Mouse (Mus musculus) neural tube, embryonic 10.5 days (tissue): Measurements from ENCODE around the gene Glyctk.
A peak's percentile ranks its signal among the peaks of the same experiment; 100 is the strongest.

ENCODE experiments used
- DNase-seq: peaks from one replicate; pipeline ENCODE4 v3.0.0-alpha.2; 2017; ENCODE audit warnings: low spot score; ENCODE audit errors: extremely low spot score

Gene Glyctk

DNA sequence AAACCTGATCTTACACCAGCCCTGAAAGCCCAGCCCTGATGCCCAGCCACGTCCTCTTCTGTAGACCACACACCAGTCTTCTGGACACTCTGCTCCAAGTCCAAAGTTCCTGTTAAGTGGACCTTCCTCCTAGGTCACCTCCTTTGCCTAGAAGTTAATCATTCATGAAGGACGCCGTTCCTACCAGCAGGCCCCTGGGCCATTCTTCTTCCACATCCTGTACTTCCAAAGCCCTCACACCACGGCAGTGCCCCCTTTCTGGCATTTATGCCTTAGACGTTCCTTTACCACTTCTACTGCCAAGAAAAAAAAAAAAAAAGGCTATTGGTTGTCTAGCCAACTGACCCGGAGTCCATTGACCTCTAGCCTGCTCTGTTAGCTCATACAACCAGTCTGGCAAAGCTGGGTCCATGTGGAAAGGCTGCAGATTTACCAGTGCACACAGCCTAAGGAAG is at the start of gene Glyctk:
Gene Glyctk, minus strand, starts transcription at position 102 of the 455 bp plus-strand sequence.
- DNase-seq: no peak

DNA sequence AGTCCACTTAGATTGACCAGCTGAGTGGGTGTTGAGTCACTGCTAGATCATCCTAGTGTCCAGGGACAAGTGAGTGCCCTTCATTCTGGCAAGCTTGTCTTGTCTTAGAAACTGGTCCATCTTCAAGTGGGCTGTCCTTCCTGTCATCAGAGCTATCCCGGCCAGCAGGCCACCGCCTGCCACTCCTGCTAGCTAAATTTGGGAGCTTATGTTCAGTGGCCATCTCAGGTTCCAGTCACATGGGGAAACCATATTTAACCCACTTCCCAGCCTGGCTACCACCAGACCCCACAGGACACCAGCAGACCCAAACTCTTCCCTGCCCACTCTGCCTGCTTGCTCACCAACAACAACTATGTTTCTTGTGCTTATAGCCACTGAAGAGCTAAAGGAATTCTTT is 48.6 kb upstream of the Glyctk start:
- DNase-seq: no peak

DNA sequence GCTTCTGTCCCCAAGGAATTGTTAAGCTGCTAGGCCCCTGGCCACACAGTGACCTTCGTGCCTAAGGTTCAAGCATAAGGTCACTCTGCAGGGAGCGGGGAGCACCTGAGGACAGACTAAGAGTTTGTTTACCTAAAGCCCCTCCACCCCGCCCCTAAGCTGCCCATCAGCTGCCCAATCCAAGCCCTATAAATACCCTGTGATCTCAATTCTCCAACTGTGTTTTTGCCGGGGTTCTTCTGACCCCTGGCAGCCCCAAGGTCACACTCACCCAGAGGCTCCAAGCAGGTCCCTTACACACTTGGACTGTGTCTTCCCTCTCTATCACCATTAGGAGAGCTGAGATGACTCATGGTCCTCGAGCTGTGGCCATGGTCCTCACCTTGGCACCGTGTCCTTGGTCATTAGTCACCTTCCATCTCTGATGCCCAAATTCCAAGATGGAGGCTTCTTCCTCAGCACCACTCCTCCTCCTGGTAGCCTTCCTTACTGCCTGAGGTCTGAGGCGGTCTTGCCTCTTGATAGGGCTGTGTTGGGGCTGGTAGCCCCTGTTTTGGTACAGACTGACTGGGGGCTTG is 47.9 kb upstream of the Glyctk start:
- no peak for DNase-seq

DNA sequence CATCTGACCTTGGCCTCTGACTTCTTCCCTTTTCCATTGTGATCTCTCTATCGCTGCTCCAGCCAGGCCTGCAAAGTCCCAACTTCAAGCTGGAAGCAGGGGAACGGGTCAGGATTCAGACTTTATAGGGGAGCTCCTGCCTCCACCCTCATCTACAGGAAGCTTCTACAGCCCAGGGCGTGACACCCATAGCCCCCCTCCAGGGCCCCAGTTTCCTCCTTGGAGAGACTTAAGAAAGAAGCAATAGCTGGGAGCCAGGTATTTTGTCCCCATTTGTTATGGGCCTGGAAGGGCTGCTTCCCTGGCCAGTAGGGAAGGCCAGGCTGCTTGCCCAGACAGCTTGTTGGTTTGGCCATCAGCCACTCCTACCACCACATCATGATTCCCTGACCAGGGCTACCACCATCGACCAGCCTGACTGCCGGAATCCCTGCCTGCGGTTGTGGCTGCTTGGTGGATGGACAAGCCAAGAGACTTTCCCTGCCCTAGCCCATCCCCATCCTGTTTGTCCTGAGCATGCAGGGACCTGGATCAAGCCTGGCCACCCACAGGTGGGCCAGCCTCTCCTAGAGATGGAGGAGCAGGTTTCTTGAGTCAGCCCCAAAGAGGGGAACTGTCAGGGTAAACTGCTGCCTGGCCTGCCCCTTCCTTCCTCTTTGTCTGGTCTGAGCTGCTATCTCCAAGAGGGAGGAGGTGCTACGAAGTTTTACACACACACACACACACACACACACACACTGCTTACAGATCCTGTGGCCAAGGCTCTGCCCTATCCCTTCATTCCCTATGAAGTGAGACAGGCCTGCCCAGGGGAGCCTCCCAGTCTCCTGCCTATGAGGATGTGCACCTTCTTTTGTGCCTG is 46.3 kb upstream of the Glyctk start:
- no peak for DNase-seq

DNA sequence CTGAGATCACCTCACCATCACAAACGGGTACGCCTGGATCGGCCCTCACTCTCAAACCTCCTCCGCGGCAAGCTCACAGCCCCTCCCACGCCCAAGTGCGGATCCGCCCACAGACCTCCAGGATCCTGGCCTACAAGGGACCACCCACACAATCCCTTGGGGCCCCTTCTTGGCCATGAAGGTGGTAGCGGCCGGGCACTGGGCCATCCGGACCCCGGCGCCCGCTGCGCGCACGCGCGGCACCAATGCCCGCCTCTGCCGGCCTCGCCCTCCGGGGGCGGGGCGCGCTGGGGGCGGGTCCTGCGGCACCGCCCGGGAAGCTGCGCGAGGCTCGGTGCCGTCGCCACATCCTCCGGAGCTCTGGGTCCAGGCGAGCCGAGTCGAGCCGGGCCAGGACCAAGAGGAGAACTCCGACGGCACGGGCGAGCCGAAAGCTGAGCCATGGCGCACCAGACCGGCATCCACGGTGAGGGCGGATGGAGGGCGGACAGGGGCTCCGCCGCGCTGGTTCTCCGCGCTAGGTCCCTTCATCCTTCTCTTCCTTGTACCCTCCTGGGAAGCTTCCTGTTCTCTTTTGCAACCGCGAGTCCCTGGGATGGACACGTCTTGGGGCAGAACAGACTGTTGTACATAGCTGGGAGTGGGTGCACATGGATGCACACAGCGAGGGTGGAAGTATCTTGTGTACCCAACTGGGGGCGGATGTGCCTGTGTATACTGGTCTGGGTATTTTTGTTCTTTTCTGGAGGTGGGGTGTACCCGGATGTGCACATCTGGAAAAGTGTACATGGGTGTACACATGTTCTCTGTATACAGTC is 45.1 kb upstream of the Glyctk start, which contains the start of gene Twf2:
Gene Twf2, plus strand, starts transcription at position 290 of the 818 bp plus-strand sequence.
- peak; percentile 91 for DNase-seq

DNA sequence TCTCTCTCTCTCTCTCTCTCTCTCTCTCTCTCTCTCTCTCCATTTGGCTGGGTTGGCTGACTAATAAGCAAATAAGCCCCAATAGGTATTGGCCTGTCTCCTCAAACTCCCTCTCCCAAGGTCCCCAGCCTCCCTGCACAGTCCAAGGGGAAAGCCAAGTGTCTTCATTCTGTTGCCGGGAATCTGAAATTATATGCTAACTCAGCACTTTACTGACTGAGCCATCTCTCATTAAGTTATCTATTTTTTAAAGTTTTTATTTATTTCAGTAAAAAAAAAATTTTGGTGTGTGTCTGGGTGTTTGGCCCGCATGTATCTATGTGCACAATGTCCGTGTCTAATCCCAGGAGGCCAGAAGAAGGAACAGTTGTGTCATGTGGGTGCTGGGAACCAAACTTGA is 44.0 kb upstream of the Glyctk start:
- DNase-seq: no peak

DNA sequence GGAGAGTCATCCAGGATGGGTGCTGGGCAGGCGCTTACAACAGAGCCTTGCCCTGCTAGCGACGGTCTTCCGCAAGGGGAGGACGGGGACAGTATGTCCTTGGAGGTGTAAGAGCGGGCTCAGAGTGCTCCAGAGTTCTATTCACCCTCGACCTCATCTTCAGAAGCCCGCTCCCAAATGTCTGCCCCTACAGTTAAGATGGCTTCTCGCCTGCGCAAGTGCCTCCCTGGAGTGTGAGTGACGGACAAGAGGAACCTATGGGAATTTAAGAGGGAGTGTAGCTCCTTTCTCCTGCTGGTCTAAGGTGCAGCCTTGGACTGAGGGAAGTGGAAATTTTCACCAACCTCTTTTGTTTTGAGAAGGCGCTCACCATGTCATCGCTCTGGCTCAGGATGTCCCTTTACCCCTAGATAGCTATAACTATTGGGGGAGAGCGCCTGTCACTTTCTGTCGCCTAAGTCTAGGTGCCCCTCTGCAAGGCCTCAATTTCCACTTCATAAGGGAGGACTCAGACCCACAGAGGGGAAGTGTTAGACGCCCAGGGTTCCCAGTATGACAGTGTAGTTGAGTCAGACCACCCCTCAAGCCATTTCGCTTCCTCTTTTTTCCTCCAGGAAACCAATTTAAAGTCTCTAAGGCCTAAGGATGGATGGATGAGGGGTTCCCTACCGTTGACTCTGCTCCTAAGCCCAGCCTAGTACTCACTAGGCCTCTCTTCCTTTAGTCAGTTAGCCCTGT is 41.8 kb upstream of the Glyctk start, which contains the start of gene Ppm1m:
Gene Ppm1m, minus strand, starts transcription at position 212 of the 738 bp plus-strand sequence.
- no peak for DNase-seq

DNA sequence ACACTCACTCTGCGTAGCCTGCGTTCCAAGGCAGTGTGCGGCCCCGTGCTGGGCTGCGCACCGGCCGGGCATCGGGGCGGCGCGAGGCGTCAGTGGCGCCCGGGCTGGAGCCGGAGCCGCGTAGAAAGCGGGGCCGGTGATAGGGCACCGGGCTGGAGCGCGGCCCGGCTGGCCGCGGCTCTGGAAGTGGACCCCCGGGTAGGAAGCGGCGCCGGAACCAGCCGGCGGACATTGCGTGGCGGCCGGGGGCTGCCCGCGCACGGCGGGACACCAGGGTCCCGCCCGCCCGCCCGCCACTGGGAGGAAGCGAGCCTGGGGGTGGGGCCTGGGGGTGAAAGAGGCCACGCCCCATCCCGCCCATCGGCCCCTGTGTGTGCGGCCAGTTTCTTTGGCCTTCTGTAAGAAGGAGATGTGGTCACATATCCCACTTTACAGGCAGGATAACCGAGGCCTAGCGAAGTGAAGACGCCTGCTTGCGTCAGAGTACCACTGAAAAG is 41.1 kb upstream of the Glyctk start:
- peak; percentile 78 for DNase-seq

DNA sequence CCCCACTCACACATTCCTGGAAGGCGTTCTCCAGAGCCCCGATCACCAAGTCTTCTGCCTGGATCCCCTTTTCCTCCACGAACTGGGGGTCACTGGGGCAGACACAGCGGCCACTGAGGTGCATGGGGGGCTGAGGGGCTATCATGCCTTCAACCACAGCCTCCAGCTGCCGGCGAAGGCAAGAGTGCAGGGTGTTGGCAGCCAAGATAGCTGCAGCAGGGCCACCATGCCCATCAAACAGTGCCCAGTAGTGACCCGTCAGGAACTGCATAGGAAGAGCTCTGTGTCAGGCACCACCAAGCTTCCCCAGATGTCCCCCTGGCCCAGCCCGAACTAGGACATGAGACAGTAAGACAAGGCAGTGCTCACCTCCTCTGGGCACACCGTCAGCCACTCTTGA is 39.8 kb upstream of the Glyctk start:
- no peak for DNase-seq

DNA sequence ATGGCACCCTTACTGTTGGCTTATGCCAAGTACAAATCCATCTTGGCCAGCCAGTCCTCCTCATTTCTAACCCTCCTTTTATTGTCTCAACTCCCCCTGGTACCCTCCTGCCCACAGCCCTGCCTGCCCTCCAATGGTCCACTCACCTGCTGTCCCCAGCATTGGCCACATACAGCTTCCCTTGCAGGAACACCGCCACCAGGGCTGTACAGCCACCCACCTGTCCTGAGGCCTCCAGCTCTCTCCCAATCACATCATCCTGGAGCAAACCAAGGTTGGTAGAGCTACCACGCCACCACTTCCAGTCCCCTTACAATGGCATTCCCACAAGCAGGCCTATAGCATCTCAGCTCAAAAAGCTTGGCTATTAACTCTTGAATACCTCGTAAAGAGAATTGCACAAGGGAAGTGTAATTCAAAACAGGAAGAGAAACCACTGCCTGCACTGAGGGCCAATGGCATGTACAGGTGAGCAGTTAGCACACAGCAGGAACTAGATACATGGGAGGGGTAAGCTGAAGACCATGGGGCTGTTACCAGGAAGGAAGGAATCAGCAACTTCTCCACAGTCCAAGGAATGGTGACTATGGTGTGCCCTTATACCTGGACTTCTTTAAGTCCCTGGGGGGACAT is 39.3 kb upstream of the Glyctk start:
- no peak for DNase-seq

DNA sequence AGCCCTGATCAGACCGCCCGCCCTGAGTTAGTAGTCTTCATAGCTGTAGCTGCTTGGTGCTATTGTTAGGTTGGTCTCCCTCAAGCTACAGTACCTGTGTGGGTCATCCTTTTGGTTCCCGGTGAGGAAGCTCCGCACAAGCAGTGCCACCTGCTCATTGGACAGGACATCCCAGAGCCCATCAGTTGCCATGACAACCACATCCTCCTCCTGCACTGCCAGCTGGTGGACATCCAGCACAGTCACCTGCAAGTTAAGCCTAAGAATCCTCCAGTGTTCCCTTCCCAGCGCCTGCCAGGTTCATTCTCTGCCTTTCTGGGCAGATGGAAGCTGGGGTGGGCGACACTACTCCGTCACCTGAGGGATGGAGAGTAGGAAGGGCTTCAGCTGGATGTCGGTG is 37.8 kb upstream of the Glyctk start:
- no peak for DNase-seq

DNA sequence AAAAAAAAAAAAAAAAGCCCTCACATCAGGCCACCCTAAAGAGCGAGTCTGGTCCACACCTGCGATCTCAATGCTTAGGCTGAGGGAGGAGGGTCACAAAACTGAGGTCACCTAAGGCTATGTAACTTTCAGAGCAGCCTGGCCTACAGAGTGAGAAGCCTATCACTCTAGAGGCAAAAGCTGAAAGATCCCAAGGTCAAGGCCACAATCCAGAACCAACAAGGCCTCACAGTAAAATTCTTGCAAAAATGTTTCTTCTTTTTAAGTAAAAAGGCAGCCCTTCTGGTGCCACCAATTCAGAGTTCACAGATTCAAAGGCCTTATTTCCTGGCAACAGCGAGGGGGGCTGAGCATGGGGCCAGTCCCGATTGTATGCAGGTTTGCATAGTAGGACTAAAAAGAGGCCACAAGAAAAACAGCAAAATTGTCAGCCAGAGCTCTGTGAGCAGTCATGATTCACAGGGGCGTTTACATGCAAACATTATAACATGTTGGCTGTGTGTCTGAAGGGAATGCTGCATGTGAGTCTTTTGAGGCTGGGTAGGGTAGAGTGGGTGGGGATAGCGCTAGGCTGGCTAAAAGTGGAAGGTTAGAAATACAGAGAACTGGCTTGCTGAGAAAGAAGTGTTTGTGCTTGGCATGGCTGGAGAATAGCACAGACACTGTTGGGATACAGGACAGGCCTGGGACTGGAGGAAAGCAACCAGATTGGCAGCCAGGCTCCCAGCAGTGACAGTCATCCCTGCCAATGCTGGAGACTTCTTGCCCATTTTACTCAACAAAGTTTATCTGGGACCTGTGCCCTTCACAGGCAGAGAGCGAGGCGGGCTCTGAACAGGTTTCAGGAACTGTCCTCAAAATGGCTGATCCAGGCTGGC is 36.2 kb upstream of the Glyctk start:
- DNase-seq: no peak

DNA sequence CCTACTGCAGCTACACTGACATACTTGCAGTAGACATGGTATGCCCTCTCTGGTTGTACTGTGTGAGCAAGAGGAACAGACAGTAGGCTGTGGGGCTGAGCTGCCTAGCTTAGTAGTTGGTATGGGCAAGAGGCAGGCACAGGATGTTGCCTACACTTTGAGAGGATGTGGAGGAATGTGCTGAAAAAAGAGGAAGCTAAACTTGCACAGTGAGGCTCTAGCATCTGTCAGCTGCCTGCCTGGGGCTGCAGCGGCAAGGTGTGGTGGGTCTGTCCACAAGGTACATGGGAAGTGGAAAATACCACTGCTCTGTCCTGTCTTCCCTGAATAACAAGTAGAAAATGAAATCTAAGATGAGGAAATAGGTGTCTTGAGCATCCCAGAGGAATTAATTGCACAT is 35.1 kb upstream of the Glyctk start:
- no peak for DNase-seq

DNA sequence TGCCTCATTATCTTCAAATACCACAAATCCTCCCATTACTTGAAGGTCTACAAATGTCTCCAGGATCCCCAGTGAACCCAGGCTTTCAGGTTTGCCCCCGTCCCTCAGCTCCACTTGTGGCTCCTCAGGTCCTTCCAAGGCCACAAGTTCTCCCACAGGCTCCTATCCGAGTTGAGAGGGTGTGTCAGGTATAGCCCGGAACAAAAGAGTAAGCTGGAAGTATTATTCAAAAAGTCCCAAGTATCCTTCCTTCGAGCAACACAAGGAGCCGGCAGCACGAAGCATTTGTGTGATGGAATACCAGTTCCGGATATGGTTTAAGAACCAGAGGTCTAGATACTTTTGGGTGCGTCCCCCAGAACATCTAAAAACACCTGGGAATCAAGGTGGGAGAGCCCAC is 34.1 kb upstream of the Glyctk start:
- no peak for DNase-seq

DNA sequence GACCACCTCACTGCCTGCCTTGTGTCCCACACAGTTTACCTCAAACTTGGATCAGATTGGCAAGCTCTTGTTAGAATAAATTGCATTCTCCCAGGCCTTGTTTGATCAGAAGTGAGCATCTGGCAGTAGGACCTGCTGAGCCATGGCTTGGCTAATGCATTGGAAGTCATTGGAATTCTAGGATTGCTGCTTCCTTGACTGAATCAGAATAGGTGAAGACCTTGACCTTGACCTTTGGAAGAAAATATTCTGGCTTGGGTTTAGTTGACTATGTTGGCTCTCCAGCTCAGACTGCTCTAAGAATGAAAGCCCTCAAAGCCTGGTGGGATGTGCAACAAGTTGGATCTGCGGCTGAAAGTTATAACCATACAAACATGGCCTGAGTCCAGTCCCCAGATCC is 33.4 kb upstream of the Glyctk start:
- no peak for DNase-seq

DNA sequence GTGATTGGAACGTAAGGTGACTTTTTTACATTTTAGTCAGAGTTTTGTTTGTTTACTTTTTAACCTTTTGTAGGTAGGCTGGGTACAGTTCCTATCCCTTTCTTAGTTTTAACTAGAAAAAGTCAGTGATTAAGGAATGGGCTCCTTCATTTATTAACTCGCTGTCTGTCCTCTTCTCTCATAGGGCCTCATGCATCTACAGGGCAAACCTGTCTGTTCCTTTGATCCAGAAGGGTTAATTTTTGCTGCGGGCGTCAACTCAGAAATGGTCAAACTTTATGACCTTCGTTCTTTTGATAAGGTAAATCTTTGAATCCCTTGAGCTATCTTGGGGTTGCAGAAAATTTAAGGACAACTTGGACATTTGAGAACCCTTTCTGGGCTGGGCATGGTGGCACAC is 26.1 kb upstream of the Glyctk start:
- no peak for DNase-seq

DNA sequence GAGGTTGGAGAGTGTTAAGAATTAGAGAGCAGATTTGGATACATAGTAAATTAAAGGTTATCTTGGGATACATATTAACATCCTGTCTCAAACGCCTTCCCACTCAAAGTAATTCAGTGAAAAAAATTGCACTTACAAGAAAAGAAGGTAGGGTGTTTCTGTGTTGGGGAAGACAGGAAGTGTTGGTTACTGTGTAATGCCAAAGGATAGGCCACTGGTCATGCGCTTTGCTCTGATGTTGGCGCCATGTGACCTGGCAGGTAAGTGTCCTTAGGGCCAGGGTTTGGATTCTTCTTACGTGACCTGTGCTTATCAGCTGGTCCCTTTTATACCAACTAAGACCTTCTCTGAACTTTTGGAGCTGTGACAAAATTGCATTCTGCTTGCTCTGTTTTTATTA is 24.2 kb upstream of the Glyctk start:
- DNase-seq: no peak

DNA sequence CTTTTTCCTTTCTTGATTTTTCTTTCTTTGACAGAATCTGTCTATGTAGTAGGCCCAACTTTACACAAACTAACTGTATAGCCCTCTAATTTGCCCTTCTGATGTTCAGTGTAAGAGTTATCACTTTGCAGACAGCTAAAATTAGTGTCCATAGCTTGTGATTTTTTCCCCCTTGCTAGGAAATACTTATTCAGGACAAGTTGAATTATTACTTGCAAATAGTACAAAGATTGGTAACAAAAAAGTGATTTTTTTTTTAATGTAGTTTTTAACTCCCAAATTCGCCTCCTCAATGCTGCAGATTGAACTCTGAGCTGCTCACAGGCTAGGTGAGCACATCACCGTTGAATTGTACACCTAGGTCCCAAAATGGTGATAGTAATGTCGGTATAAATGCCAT is 22.0 kb upstream of the Glyctk start:
- DNase-seq: no peak

DNA sequence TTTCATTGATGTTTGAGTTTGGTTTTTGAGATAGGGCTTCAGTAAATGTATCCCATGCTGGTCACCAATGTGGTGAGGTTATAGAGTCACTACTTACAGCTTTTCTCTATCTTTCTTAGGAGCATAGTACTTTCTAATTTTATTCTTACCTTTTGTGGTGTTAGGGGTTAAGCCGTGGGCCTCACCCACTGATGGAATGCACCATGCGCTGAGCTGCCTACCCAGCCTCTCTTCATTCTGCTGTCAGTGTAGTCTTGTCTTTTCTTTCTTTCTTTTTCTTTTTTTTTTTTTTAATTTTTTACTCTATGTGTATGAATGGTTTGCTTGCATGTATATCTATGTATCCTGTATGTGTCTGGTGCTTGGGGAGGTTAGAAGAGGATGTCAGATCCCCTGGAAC is 21.5 kb upstream of the Glyctk start:
- no peak for DNase-seq

DNA sequence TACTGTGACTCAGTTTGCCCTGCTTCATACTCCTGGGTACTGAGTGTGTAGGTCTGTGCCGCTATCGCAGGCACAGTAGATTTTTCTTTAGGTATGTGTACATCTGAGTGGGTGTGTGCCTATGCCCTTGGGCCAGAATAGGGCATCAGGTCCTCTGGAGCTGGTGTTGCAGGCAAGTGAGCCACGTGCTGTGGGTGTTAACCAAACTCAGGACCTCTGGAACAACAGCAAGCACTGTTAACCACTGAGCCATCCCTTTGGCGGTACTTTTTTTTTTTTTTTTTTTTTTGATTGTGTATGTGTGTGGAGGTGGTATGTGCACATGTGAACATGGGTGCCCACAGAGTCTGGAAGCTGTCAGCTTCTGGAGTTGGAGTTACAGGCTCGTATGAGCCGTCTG is 19.9 kb upstream of the Glyctk start:
- no peak for DNase-seq
